Mouse (Mus musculus): ENCODE results near the gene Dpm1. TPM values are rescaled to one million over a fixed set of nuclear protein-coding genes. Genes with fewer than 3 reads are reported as not detected.

The Dpm1 gene
- polyA plus RNA-seq (2015; fragmentation: Nextera tagmentation; extraction: Ambion mirVana) = 82.2 and 99.4 TPM in 2 replicates

DNA sequence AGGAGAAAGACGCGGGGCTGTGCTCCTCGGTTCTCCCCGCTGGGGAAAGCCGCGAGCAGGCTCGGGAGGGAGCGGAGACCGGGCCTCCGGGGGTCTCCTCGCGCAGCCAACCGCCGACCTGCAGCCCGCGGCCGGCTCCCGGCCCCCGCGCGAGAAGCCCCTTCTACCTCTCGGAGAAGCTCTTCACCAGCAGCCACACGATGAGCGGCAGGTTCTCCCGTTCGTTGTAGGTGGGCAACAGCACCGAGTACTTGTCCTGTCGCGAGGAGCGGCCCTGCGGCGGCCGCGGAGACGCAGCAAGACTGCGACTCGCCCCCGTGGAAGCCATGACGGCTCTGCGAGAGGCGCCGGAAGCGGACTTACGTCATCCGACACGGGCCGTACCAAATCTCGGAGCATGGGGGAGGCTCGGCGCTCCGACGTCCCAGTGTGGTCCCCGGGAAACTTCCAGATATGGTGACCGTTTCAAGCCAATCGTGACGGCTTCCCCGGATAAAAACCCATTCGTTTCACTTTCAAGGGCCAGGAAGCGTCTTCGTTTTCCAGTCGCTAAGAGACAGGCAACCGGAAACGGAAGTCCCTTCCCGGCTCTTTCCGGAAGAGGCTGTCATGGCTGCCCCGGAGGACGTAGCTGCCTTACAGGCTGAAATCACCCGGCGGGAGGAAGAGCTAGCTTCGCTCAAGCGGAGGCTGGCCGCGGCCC, at the start of gene Dpm1, which contains the start of the genes Gm20716 and Mocs3:
Dpm1 (minus strand) TSS at position 566 of the 703 bp plus-strand sequence.
Gm20716 (minus strand) TSS at position 339 of the 703 bp plus-strand sequence.
Mocs3 (plus strand) TSS at position 597 of the 703 bp plus-strand sequence.
- Histone ChIP-seq H3K4me1 (ENCODE audit: insufficient read depth, low read length) (peaks cover 29% of the 10 kb centered on the region), H3K9ac (replicated peaks; ENCODE audit: low read length) (peak within 1 kb of the TSS; percentile 97), H3K4me2 (replicated peaks; ENCODE audit: low read depth, low read length) (peak within 1 kb of the TSS; percentile 99), H3K36me3 (ENCODE audit: insufficient read depth, low read length) (peaks cover 35% of the 10 kb centered on the region), H3K27ac (ENCODE audit: low read length) (peak within 1 kb of the TSS; percentile 97), H3K9me3 (ENCODE audit: low read length) (no peaks in the 10 kb centered on the region), H3K4me3 (ENCODE audit: low read length) (peak within 1 kb of the TSS; percentile 94), H3K27me3 (ENCODE audit: insufficient read depth, low read length) (no peaks in the 10 kb centered on the region)
- ATAC-seq (ENCODE audit: low FRiP score, low TSS enrichment) = peak; percentile 84
- WGBS = under 1% methylated on average over 71 of the region's 73 CpGs

GRCm38 (mm10) chr2:168274374-168274935, 44.1 kb upstream of the Dpm1 start:
- ATAC-seq (ENCODE audit: low FRiP score, low TSS enrichment) = 0 out of 2 replicates have a peak, but pooled peaks have one; percentile 14
- Histone ChIP-seq H3K4me1 (ENCODE audit: insufficient read depth, low read length) (no peaks in the 10 kb centered on the region), H3K9ac (replicated peaks; ENCODE audit: low read length) (no peak overlapping the region), H3K27ac (ENCODE audit: low read length) (no peak overlapping the region), H3K4me2 (replicated peaks; ENCODE audit: low read depth, low read length) (no peak overlapping the region), H3K36me3 (ENCODE audit: insufficient read depth, low read length) (no peaks in the 10 kb centered on the region), H3K9me3 (ENCODE audit: low read length) (no peaks in the 10 kb centered on the region), H3K4me3 (ENCODE audit: low read length) (no peak overlapping the region), H3K27me3 (ENCODE audit: insufficient read depth, low read length) (peaks cover 55% of the 10 kb centered on the region)
- 9% methylated on average over 11 of the region's 11 CpGs for WGBS

DNA sequence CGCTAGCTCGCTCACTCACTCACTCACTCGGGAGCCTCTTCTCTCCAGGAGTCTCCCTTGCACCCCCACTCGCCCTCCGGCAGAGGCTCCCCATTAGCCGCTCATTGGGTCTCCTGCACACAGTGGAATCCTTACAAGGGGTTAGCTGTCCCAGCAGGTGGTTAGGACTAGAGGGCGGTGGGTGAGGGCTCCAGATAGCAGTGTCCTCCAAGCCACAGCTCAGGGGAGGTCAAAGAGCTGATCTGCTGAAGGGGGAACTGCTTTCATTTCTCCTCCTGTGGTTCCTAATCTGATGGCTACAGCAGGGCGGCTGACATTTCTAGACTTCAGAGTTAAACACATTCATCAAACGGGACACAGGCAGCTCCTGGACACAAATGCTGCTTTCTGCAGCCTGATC, 43.0 kb upstream of the Dpm1 start:
- WGBS = 37% methylated on average over 9 of the region's 9 CpGs

GRCm38 (mm10) chr2:168268033-168268432, 37.6 kb upstream of the Dpm1 start:
- Histone ChIP-seq H3K9me3 (ENCODE audit: low read length) (no peaks in the 10 kb centered on the region), H3K4me3 (ENCODE audit: low read length) (no peak overlapping the region), H3K9ac (replicated peaks; ENCODE audit: low read length) (no peak overlapping the region), H3K27me3 (ENCODE audit: insufficient read depth, low read length) (peaks cover 7% of the 10 kb centered on the region; the same call in 1 of the 2 replicates), H3K27ac (ENCODE audit: low read length) (no peak overlapping the region), H3K4me1 (ENCODE audit: insufficient read depth, low read length) (no peaks in the 10 kb centered on the region), H3K4me2 (replicated peaks; ENCODE audit: low read depth, low read length) (peak overlapping the region; percentile 30), H3K36me3 (ENCODE audit: insufficient read depth, low read length) (no peaks in the 10 kb centered on the region)
- ATAC-seq (ENCODE audit: low FRiP score, low TSS enrichment) = no peak
- WGBS = 37% methylated on average over 7 of the region's 7 CpGs

More for the DNA sequence above, 43.0 kb upstream of the Dpm1 start:
- H3K4me3 ChIP-seq (ENCODE audit: low read length) = no peak overlapping the region
- H3K4me2 ChIP-seq (replicated peaks; ENCODE audit: low read depth, low read length) = no peak overlapping the region
- no peaks in the 10 kb centered on the region for H3K4me1 ChIP-seq (ENCODE audit: insufficient read depth, low read length)
- H3K9ac ChIP-seq (replicated peaks; ENCODE audit: low read length) = no peak overlapping the region
- H3K27me3 ChIP-seq (ENCODE audit: insufficient read depth, low read length) = peaks cover 46% of the 10 kb centered on the region
- no peak for ATAC-seq (ENCODE audit: low FRiP score, low TSS enrichment)
- no peaks in the 10 kb centered on the region for H3K9me3 ChIP-seq (ENCODE audit: low read length)
- no peaks in the 10 kb centered on the region for H3K36me3 ChIP-seq (ENCODE audit: insufficient read depth, low read length)
- no peak overlapping the region for H3K27ac ChIP-seq (ENCODE audit: low read length)

GRCm38 (mm10) chr2:168260900-168261299, 30.5 kb upstream of the Dpm1 start:
- H3K9ac ChIP-seq (replicated peaks; ENCODE audit: low read length) = no peak overlapping the region
- H3K36me3 ChIP-seq (ENCODE audit: insufficient read depth, low read length) = no peaks in the 10 kb centered on the region
- H3K9me3 ChIP-seq (ENCODE audit: low read length) = no peaks in the 10 kb centered on the region
- H3K4me3 ChIP-seq (ENCODE audit: low read length) = no peak overlapping the region
- H3K27me3 ChIP-seq (ENCODE audit: insufficient read depth, low read length) = peaks cover 4% of the 10 kb centered on the region; the same call in 1 of the 2 replicates
- H3K27ac ChIP-seq (ENCODE audit: low read length) = no peak overlapping the region
- H3K4me2 ChIP-seq (replicated peaks; ENCODE audit: low read depth, low read length) = no peak overlapping the region
- WGBS = 92% methylated on average over 10 of the region's 10 CpGs
- no peak for ATAC-seq (ENCODE audit: low FRiP score, low TSS enrichment)
- H3K4me1 ChIP-seq (ENCODE audit: insufficient read depth, low read length) = no peaks in the 10 kb centered on the region

- Histone ChIP-seq H3K4me3 (ENCODE audit: low read length) (no peak overlapping the region), H3K4me1 (ENCODE audit: insufficient read depth, low read length) (no peaks in the 10 kb centered on the region), H3K36me3 (ENCODE audit: insufficient read depth, low read length) (no peaks in the 10 kb centered on the region), H3K9me3 (ENCODE audit: low read length) (no peaks in the 10 kb centered on the region), H3K9ac (replicated peaks; ENCODE audit: low read length) (no peak overlapping the region), H3K27ac (ENCODE audit: low read length) (no peak overlapping the region), H3K27me3 (ENCODE audit: insufficient read depth, low read length) (peaks cover 4% of the 10 kb centered on the region; the same call in 1 of the 2 replicates), H3K4me2 (replicated peaks; ENCODE audit: low read depth, low read length) (no peak overlapping the region)
- no peak for ATAC-seq (ENCODE audit: low FRiP score, low TSS enrichment)
- 81% methylated on average over 3 of the region's 3 CpGs for WGBS
These were observed 29.7 kb upstream of the Dpm1 start for GRCm38 (mm10) chr2:168260124-168260523.

- H3K27ac ChIP-seq (ENCODE audit: low read length) = no peak overlapping the region
- H3K4me1 ChIP-seq (ENCODE audit: insufficient read depth, low read length) = no peaks in the 10 kb centered on the region
- WGBS = 91% methylated on average over 8 of the region's 8 CpGs
- no peak overlapping the region for H3K4me3 ChIP-seq (ENCODE audit: low read length)
- no peak overlapping the region for H3K4me2 ChIP-seq (replicated peaks; ENCODE audit: low read depth, low read length)
- ATAC-seq (ENCODE audit: low FRiP score, low TSS enrichment) = no peak
- no peaks in the 10 kb centered on the region for H3K36me3 ChIP-seq (ENCODE audit: insufficient read depth, low read length)
- H3K27me3 ChIP-seq (ENCODE audit: insufficient read depth, low read length) = peaks cover 4% of the 10 kb centered on the region; the same call in 1 of the 2 replicates
- no peak overlapping the region for H3K9ac ChIP-seq (replicated peaks; ENCODE audit: low read length)
- no peaks in the 10 kb centered on the region for H3K9me3 ChIP-seq (ENCODE audit: low read length)
These were observed 28.7 kb upstream of the Dpm1 start for GRCm38 (mm10) chr2:168259046-168259445.

GRCm38 (mm10) chr2:168257188-168257587, 26.8 kb upstream of the Dpm1 start:
- no peak overlapping the region for H3K4me3 ChIP-seq (ENCODE audit: low read length)
- H3K9me3 ChIP-seq (ENCODE audit: low read length) = no peaks in the 10 kb centered on the region
- H3K27ac ChIP-seq (ENCODE audit: low read length) = no peak overlapping the region
- H3K27me3 ChIP-seq (ENCODE audit: insufficient read depth, low read length) = 0 out of 2 replicates have a peak, but pooled peaks cover under 1% of the 10 kb centered on the region
- H3K4me1 ChIP-seq (ENCODE audit: insufficient read depth, low read length) = no peaks in the 10 kb centered on the region
- no peak overlapping the region for H3K9ac ChIP-seq (replicated peaks; ENCODE audit: low read length)
- H3K4me2 ChIP-seq (replicated peaks; ENCODE audit: low read depth, low read length) = no peak overlapping the region
- no peak for ATAC-seq (ENCODE audit: low FRiP score, low TSS enrichment)
- no peaks in the 10 kb centered on the region for H3K36me3 ChIP-seq (ENCODE audit: insufficient read depth, low read length)
- 85% methylated on average over 4 of the region's 4 CpGs for WGBS

DNA sequence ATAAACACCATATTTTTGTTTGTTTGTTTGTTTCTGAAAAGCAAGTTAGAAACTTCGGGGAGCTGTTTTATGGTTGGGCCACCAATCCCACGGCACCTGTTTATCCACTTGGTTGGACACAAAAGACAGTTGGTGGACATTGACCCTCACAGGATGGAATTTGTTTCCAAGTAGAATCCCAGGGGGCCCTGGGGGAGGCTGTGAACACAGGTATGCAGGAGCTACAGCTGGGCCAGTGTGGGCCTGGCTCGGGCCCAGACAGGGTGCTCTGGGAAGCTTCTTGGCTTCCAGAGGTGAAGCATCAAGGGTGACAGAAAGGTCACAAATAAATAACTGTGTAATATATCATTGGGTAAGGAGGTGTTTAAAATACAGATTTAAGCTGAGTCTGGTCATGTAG, 26.1 kb upstream of the Dpm1 start:
- no peaks in the 10 kb centered on the region for H3K9me3 ChIP-seq (ENCODE audit: low read length)
- H3K27ac ChIP-seq (ENCODE audit: low read length) = no peak overlapping the region
- no peak overlapping the region for H3K4me2 ChIP-seq (replicated peaks; ENCODE audit: low read depth, low read length)
- no peak overlapping the region for H3K9ac ChIP-seq (replicated peaks; ENCODE audit: low read length)
- ATAC-seq (ENCODE audit: low FRiP score, low TSS enrichment) = peak; percentile 66
- H3K4me3 ChIP-seq (ENCODE audit: low read length) = no peak overlapping the region
- H3K27me3 ChIP-seq (ENCODE audit: insufficient read depth, low read length) = no peaks in the 10 kb centered on the region
- no peaks in the 10 kb centered on the region for H3K4me1 ChIP-seq (ENCODE audit: insufficient read depth, low read length)
- 67% methylated on average over 3 of the region's 3 CpGs for WGBS
- no peaks in the 10 kb centered on the region for H3K36me3 ChIP-seq (ENCODE audit: insufficient read depth, low read length)

- H3K27me3 ChIP-seq (ENCODE audit: insufficient read depth, low read length) = no peaks in the 10 kb centered on the region
- no peak overlapping the region for H3K9ac ChIP-seq (replicated peaks; ENCODE audit: low read length)
- H3K4me1 ChIP-seq (ENCODE audit: insufficient read depth, low read length) = no peaks in the 10 kb centered on the region
- no peaks in the 10 kb centered on the region for H3K9me3 ChIP-seq (ENCODE audit: low read length)
- ATAC-seq (ENCODE audit: low FRiP score, low TSS enrichment) = no peak
- H3K27ac ChIP-seq (ENCODE audit: low read length) = no peak overlapping the region
- no peak overlapping the region for H3K4me3 ChIP-seq (ENCODE audit: low read length)
- H3K36me3 ChIP-seq (ENCODE audit: insufficient read depth, low read length) = no peaks in the 10 kb centered on the region
- H3K4me2 ChIP-seq (replicated peaks; ENCODE audit: low read depth, low read length) = no peak overlapping the region
- 24% methylated on average over 7 of the region's 7 CpGs for WGBS
These were observed 23.4 kb upstream of the Dpm1 start for GRCm38 (mm10) chr2:168253822-168254221.
